Mouse (Mus musculus): Measurements from ENCODE around the gene Hax1.

Hax1 gene

DNA sequence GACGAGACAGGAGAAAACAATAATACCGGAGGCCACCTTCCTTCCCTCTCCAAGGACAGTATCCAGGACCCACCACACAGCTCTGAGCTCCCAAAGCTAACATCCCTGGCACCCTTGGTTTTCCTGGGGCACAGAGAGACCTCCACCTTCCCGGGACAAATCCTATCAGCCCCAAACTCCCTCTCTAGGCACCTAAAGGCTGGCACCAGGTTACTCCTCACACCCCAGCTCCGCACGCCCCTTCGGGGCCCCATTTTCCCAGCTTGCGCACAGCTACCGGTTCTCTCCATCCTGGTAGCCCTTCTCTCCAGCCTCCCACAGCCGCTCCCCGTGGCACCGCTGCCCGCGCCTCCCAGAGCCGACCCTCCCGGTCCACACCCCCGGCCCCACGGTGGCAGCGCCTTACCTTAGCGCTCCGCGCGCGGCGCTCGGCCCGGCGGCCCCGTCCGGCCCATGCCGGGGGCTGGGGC lies 35.8 kb downstream of the Hax1 start:
- DNase-seq (ENCODE audit: low read depth in 2 of 2, low spot score in 2 of 2): peak in 1 of 2 experiments; percentile 21

DNA sequence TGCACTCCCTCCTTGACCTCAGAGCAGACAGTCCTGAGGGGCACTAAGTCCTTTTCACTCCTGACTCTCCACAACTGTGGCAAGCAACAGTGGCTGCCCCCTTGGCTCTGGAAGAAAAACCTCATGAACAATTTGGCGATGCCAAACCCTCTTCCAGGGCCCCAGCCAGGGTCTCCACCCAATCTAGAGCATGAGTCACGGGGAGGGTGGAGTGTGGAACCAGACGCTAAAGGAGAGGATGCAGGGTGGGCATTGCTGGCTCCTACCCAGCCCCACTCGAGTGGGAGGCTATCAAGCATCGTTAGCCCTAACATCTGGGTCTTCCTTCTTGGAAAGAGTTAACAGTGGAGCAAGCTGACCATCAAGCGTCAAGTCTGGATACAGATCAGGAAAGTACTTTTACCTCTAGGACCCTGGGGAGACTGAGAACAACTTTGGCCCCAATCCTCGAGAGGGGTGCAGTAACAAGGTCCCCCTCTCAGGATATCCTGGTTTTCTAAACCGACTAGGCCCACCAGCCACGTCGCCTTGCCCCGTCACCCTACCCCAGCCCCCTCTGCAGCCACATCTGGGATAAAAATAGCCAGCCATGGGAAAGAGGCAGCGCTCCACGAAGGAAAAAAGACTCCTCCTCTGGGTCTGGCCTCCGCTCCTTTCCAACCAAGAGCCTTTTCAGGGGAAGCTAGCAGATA lies 36.4 kb downstream of the Hax1 start:
- DNase-seq (ENCODE audit: low read depth in 2 of 2, low spot score in 2 of 2): no peak

DNA sequence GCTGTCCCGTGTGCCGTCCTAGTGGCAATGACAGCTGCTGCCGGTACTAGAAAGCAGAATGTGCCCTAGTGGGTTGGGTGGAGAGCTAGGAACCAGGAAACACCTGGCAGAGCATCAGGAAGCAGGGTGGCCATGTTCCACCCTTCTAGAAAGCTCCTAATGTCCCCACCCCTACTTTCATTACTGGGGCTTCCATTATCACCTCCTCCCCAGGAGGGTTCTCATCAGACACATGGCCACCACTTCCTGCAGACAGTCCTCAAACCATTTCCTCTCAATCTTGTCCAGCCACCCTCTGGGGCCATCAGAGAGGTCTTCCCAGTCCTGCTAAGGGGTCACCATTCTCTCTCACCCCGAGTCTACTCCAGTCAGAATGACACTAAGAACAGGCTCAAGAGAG lies 37.1 kb downstream of the Hax1 start:
- no peak for DNase-seq (ENCODE audit: low read depth in 2 of 2, low spot score in 2 of 2)

DNA sequence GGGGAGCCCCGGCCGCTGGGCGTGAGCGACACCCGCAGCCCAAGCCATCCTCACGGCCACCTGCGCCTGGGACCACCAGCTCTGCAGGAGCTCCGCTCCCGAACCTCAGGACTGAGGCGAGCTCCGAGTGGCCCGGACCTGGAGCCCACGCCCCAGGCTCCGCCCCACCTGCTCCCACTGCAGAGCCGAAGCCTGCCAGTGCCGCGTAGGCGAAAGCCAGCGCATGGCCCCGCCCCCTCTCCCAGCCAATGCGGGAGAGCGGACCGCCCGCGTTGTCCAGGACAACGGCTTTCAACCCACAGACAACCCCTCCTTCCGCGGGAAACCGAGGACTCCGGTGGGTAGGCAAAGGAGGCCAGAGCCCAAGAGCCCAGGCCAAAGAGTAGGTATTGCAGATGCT lies 38.1 kb downstream of the Hax1 start:
- peak; percentile 72 to 77 for DNase-seq (ENCODE audit: low read depth in 2 of 2, low spot score in 2 of 2)

DNA sequence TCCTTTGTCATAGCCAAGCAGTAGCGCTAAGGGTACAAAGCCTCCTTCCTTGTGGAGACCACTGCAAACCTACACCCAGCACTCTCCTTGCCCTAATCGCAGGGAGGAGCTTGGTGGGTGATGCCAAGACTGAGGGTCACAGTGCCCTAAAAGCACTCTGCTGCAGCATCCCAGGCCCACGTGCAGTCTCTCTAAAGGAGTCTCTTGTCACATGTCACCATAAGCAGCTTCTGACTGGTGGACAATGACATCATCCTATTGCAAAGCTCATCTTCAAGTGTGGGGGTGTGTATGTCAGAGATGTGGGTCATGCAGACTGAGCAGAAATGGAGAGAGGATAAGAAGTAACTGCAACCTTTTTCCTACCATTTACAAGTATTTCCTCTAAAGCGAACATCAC lies 39.1 kb downstream of the Hax1 start:
- DNase-seq (ENCODE audit: low read depth in 2 of 2, low spot score in 2 of 2): no peak

DNA sequence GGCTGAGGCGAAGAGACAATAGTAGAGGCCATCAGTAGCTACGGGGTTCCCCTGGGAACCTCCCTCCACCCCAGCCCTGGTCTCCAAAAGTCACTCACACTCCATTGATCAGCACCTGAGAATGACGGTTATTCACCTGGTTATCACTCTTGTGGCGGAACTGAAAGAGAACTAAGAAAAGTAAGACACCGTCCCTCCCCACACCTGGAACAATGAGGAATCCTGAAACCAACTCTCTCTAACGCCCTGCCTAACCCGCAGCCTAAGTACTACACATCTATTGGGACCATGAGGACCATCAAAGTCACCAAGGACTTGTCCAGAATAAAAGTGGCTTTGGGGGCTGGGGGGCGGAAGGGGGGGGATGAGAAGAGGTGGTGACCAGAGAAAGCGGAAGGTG lies 40.7 kb downstream of the Hax1 start:
- no peak for DNase-seq (ENCODE audit: low read depth in 2 of 2, low spot score in 2 of 2)

DNA sequence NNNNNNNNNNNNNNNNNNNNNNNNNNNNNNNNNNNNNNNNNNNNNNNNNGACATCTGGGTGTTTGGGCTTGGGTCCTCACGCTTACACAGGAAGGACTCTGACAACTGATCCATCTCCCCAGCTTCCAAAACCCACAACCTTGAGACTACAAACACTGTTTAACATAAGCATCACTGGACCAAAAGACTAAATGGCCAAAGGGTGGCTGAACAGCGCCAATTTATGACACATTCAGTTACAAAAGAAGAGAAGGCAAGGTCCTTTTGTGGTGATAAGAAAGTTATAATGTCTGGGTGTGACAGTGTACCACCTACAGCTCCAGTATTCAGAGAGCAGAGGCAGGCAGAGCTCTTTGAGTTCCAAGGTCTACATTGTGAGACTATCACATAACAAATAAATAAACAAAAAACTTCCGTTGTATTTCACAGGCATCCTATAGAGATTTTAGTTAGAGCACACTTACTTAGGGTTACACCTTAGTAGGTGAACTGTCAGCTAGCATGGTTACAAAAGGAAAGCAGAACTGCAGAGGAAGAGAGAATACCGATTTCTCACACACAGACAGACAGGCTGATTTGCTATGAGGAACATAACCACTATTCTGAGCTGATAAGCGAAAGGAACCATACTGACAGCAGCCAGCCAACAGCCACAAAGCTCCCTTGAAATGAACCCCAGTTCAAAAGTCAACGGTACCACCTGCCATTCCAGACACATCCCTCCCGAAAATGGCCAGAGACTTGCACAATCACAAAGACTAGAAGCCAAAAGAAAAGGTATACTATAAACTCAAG lies 42.2 kb downstream of the Hax1 start:
- no peak for DNase-seq (ENCODE audit: low read depth in 2 of 2, low spot score in 2 of 2)

DNA sequence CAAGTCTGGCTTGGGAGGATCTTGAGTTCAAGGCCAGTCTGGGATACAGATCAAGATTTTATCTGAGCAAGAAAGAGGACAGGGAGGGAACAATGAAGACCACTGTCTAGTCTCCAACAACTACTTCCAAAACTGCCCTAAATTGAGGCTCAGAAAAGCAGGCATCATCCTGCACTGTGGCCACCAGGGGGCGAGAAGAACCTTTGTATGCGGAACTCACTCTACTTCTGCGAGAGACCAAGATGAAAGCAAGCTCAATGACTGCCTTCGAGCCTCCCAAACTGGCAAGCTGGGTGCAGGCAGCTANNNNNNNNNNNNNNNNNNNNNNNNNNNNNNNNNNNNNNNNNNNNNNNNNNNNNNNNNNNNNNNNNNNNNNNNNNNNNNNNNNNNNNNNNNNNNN lies 45.2 kb downstream of the Hax1 start:
- DNase-seq (ENCODE audit: low read depth in 2 of 2, low spot score in 2 of 2): peak; percentile 78 to 81

DNA sequence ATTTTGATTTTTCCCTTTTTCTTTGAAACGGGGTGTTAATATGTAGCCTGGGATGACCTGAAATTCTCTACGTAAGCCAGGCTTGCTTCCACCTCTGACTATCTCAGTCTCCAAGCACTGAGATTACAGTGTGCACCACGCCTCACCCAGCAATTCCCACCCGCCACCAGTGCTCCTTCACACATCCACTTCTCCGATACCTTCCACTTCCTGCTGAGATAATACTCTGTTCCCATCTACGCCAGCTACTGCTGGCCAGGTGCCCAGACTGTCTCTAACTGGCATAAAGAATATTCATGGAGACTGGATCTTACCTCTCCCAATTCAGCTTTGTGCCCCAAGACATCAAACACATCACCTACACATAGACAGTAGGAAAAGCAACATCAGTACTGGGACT lies 49.9 kb downstream of the Hax1 start:
- no peak for DNase-seq (ENCODE audit: low read depth in 2 of 2, low spot score in 2 of 2)

DNA sequence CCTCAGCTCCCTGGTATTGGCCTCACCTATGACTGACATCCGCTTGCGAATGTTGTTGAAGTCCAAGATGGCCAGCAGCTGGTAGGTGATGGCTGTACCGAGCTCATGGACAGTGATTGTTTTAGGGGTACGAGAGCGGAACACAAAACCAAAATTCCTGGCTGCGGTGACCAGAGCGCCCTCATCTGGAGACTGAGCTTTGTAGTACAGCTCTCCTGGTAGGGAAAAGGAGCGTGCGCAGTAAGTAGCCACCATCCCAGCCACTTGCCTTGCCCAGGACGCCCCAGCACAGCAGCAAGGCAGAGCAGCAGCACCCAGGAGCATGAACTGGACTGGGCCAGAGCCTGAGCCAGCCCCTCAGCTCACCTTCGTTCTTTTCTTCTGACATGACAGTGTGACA lies 50.6 kb downstream of the Hax1 start:
- no peak for DNase-seq (ENCODE audit: low read depth in 2 of 2, low spot score in 2 of 2)
